Mouse (Mus musculus) neural tube, embryonic 14.5 days (tissue): ENCODE data around the gene Fam219b. TPM values are rescaled to one million over a fixed set of nuclear protein-coding genes. Genes with fewer than 3 reads are reported as not detected.

Source experiments
- ATAC-seq: fragments of 200-750 bp; cut with Nextera tagmentation; 2 replicates; pipeline ENCODE4 v1.8.0; 2017; ENCODE audit warnings: low read depth, mild to moderate bottlenecking, moderate TSS enrichment, moderate library complexity
- H3K27ac ChIP-seq: fragments of 300-500 bp; sonication (generic); 2 replicates; pipeline ENCODE4 v1.5.1; 2014; ENCODE audit warnings: low read depth, mild to moderate bottlenecking, control low read depth, low read length, moderate library complexity, mixed read lengths
- H3K27me3 ChIP-seq: fragments of 300-500 bp; sonication (generic); 2 replicates; pipeline ENCODE4 v1.6.1; 2014; ENCODE audit warnings: low read length; ENCODE audit not compliant: control insufficient read depth, insufficient read depth
- H3K36me3 ChIP-seq: fragments of 300-500 bp; sonication (generic); 2 replicates; pipeline ENCODE4 v1.6.1; 2014; ENCODE audit warnings: low read length, mixed read lengths; ENCODE audit not compliant: control insufficient read depth, insufficient read depth
- H3K4me1 ChIP-seq: fragments of 300-500 bp; sonication (generic); 2 replicates; pipeline ENCODE4 v1.6.1; 2014; ENCODE audit warnings: low read length; ENCODE audit not compliant: control insufficient read depth, insufficient read depth
- H3K4me2 ChIP-seq: fragments of 300-500 bp; sonication (generic); 2 replicates; pipeline ENCODE4 v1.6.1; 2014; ENCODE audit warnings: mild to moderate bottlenecking, low read depth, low read length, control low read depth
- H3K4me3 ChIP-seq: fragments of 300-500 bp; sonication (generic); 2 replicates; pipeline ENCODE4 v1.5.1; 2014; ENCODE audit warnings: low read depth, low read length, control low read depth, mixed read lengths
- H3K9ac ChIP-seq: fragments of 300-500 bp; sonication (generic); replicated peaks from 2 replicates; pipeline ENCODE4 v1.6.1; 2014; ENCODE audit warnings: low read depth, mild to moderate bottlenecking, control low read depth, low read length, mixed read lengths
- H3K9me3 ChIP-seq: fragments of 300-500 bp; sonication (generic); 2 replicates; pipeline ENCODE4 v1.6.1; 2016; ENCODE audit warnings: low read length; ENCODE audit not compliant: control insufficient read depth
- WGBS: fragments of 180-500 bp; shearing (Covaris S2); extraction: QIAGEN DNeasy Blood & Tissue Kit; methylation state at CpG from one replicate; pipeline ENCODE4 v1.1.7; 2014; 5-methylcytosine and 5-hydroxymethylcytosine counted together
- polyA plus RNA-seq: library from polyadenylated mRNA; unstranded; fragments of >200 nt; fragmentation: Nextera tagmentation; extraction: Ambion mirVana; gene quantifications from 2 replicates; pipeline ENCODE4 v1.2.1, GENCODE M21; 2014

The Fam219b gene
- polyA plus RNA-seq, 1 experiment from 2014 or later: 24.0 TPM

GRCm38 (mm10) chr9:57565741-57566221 is 28.5 kb downstream of the Fam219b start:
- H3K9ac ChIP-seq: no peak overlapping the region
- peaks cover 20% of the 10 kb centered on the region for H3K4me1 ChIP-seq
- WGBS: 45% methylated on average over 10 of the region's 10 CpGs
- H3K27me3 ChIP-seq: no peaks in the 10 kb centered on the region
- ATAC-seq: no peak
- H3K4me3 ChIP-seq: no peak overlapping the region
- no peaks in the 10 kb centered on the region for H3K9me3 ChIP-seq
- no peak overlapping the region for H3K4me2 ChIP-seq
- peaks cover 11% of the 10 kb centered on the region; the same call in 1 of the 2 replicates for H3K36me3 ChIP-seq
- peak overlapping the region; percentile 35 for H3K27ac ChIP-seq

- Histone ChIP-seq H3K4me3 (no peak overlapping the region), H3K9me3 (no peaks in the 10 kb centered on the region), H3K27ac (no peak overlapping the region), H3K9ac (no peak overlapping the region), H3K4me1 (peaks cover 13% of the 10 kb centered on the region), H3K27me3 (no peaks in the 10 kb centered on the region), H3K36me3 (peaks cover 11% of the 10 kb centered on the region; the same call in 1 of the 2 replicates), H3K4me2 (no peak overlapping the region)
- WGBS: 69% methylated on average over 8 of the region's 8 CpGs
- no peak for ATAC-seq
These were observed 29.5 kb downstream of the Fam219b start for GRCm38 (mm10) chr9:57566846-57567245.

GRCm38 (mm10) chr9:57568500-57568899 is 31.2 kb downstream of the Fam219b start:
- Histone ChIP-seq H3K9me3 (no peaks in the 10 kb centered on the region), H3K4me3 (no peak overlapping the region), H3K27me3 (no peaks in the 10 kb centered on the region), H3K4me2 (no peak overlapping the region), H3K27ac (no peak overlapping the region), H3K4me1 (peaks cover 10% of the 10 kb centered on the region), H3K9ac (no peak overlapping the region), H3K36me3 (peaks cover 11% of the 10 kb centered on the region; the same call in 1 of the 2 replicates)
- ATAC-seq: no peak
- 94% methylated on average over 6 of the region's 6 CpGs for WGBS

- Histone ChIP-seq H3K4me3 (no peak overlapping the region), H3K27ac (no peak overlapping the region), H3K27me3 (no peaks in the 10 kb centered on the region), H3K9ac (no peak overlapping the region), H3K4me1 (no peaks in the 10 kb centered on the region), H3K36me3 (peaks cover 15% of the 10 kb centered on the region; the same call in 1 of the 2 replicates), H3K4me2 (no peak overlapping the region), H3K9me3 (no peaks in the 10 kb centered on the region)
- ATAC-seq: no peak
These were observed 37.1 kb downstream of the Fam219b start for GRCm38 (mm10) chr9:57574397-57574796.

- no peaks in the 10 kb centered on the region for H3K9me3 ChIP-seq
- no peak overlapping the region for H3K4me2 ChIP-seq
- no peaks in the 10 kb centered on the region for H3K27me3 ChIP-seq
- ATAC-seq: no peak
- no peak overlapping the region for H3K9ac ChIP-seq
- H3K4me1 ChIP-seq: no peaks in the 10 kb centered on the region
- WGBS: 86% methylated on average over 3 of the region's 3 CpGs
- H3K36me3 ChIP-seq: peaks cover 25% of the 10 kb centered on the region
- no peak overlapping the region for H3K4me3 ChIP-seq
- H3K27ac ChIP-seq: no peak overlapping the region
These were observed 38.2 kb downstream of the Fam219b start for GRCm38 (mm10) chr9:57575577-57575976.

GRCm38 (mm10) chr9:57577144-57577849 is 40.0 kb downstream of the Fam219b start:
- no peak for ATAC-seq
- WGBS: 90% methylated on average over 6 of the region's 6 CpGs
- H3K9ac ChIP-seq: no peak overlapping the region
- H3K9me3 ChIP-seq: no peaks in the 10 kb centered on the region
- peaks cover 42% of the 10 kb centered on the region for H3K36me3 ChIP-seq
- no peak overlapping the region for H3K27ac ChIP-seq
- H3K4me1 ChIP-seq: no peaks in the 10 kb centered on the region
- no peaks in the 10 kb centered on the region for H3K27me3 ChIP-seq
- H3K4me3 ChIP-seq: no peak overlapping the region
- H3K4me2 ChIP-seq: no peak overlapping the region

GRCm38 (mm10) chr9:57584991-57585390 is 47.7 kb downstream of the Fam219b start:
- H3K4me3 ChIP-seq: no peak overlapping the region
- 88% methylated on average over 3 of the region's 3 CpGs for WGBS

GRCm38 (mm10) chr9:57589224-57590126 is 52.1 kb downstream of the Fam219b start, which contains the start of gene Ulk3:
Ulk3 (plus strand) TSS chr9:57589452.
- Histone ChIP-seq H3K4me1 (no peaks in the 10 kb centered on the region; the same call in 1 of the 2 replicates), H3K9ac (peak within 1 kb of the TSS; percentile 75), H3K27ac (peak within 1 kb of the TSS; percentile 81), H3K4me3 (peak within 1 kb of the TSS; percentile 76), H3K4me2 (peak within 1 kb of the TSS; percentile 92), H3K36me3 (peaks cover 30% of the 10 kb centered on the region), H3K27me3 (no peaks in the 10 kb centered on the region), H3K9me3 (no peaks in the 10 kb centered on the region)
- peak; percentile 87 for ATAC-seq
- under 1% methylated on average over 58 of the region's 58 CpGs for WGBS

More at GRCm38 (mm10) chr9:57584991-57585390, 47.7 kb downstream of the Fam219b start:
- no peak overlapping the region for H3K4me2 ChIP-seq
- no peak overlapping the region for H3K9ac ChIP-seq
- H3K36me3 ChIP-seq: peaks cover 63% of the 10 kb centered on the region
- H3K27ac ChIP-seq: no peak overlapping the region
- H3K4me1 ChIP-seq: no peaks in the 10 kb centered on the region; the same call in 1 of the 2 replicates
- no peaks in the 10 kb centered on the region for H3K9me3 ChIP-seq
- no peaks in the 10 kb centered on the region for H3K27me3 ChIP-seq
- no peak for ATAC-seq
